Mouse (Mus musculus) urinary bladder, adult 2 months (tissue): Measurements from ENCODE around the gene Rnf4. TPM values are rescaled to one million over a fixed set of nuclear protein-coding genes. Genes with fewer than 3 reads are reported as not detected.

Source experiments
- polyA plus RNA-seq: library from polyadenylated mRNA; depleted of rRNA; stranded (reverse); fragments of >200 nt; gene quantifications from 2 replicates; pipeline ENCODE4 v1.2.3, GENCODE M21; 2012; rRNA removed

Gene Rnf4
- polyA plus RNA-seq, 1 experiment = 121 TPM

Other genes with a start within 250 kb of the Rnf4 start
- gene Poln, start 166.8 kb upstream of the Rnf4 start, polyA plus RNA-seq = 0.19 and 0.46 TPM in 2 replicates
- 5.3 and 6.1 TPM in 2 replicates for gene Haus3, start 166.8 kb upstream of the Rnf4 start, polyA plus RNA-seq
- gene Mxd4, start 148.6 kb upstream of the Rnf4 start, polyA plus RNA-seq = 78.7 and 85.4 TPM in 2 replicates
- gene Zfyve28, start 47.8 kb upstream of the Rnf4 start, polyA plus RNA-seq = 3.8 and 4.1 TPM in 2 replicates
- 0.07 and 0.28 TPM in 2 replicates for gene Cfap99, start 47.7 kb upstream of the Rnf4 start, polyA plus RNA-seq
- gene Fam193a, start 33.6 kb downstream of the Rnf4 start, polyA plus RNA-seq = 17.1 and 21.2 TPM in 2 replicates
- gene Tnip2, start 177.7 kb downstream of the Rnf4 start, polyA plus RNA-seq = 39.9 and 43.9 TPM in 2 replicates
- gene Sh3bp2, start 189.5 kb downstream of the Rnf4 start, polyA plus RNA-seq = 7.5 and 7.8 TPM in 2 replicates
- 232 and 250 TPM in 2 replicates for gene Add1, start 237.4 kb downstream of the Rnf4 start, polyA plus RNA-seq